Mouse (Mus musculus): ENCODE data around the gene Csnk1g2. TPM values are rescaled to one million over a fixed set of nuclear protein-coding genes. Genes with fewer than 3 reads are reported as not detected.

The Csnk1g2 gene
- polyA plus RNA-seq, 1 experiment from 2014 or later, result 79.9 TPM

GRCm38 (mm10) chr10:80656863-80657623 is 34.4 kb downstream of the Csnk1g2 start, which contains the start of gene Btbd2:
Gene Btbd2, minus strand, starts transcription at chr10:80657071.
- no peaks in the 10 kb centered on the region for H3K9me3 ChIP-seq (replicated peaks; ENCODE audit: control insufficient read depth, low read length, poor library complexity, severe bottlenecking)
- WGBS, result 20% methylated on average over 15 of the region's 15 CpGs
- H3K9ac ChIP-seq (ENCODE audit: low read depth, low read length), result peak within 1 kb of the TSS; percentile 95
- peak within 1 kb of the TSS; percentile 87 for H3K27ac ChIP-seq (ENCODE audit: low read length)
- H3K27me3 ChIP-seq (ENCODE audit: control insufficient read depth, insufficient read depth, low read depth, low read length), result no peaks in the 10 kb centered on the region
- H3K4me2 ChIP-seq (ENCODE audit: low read length), result peak within 1 kb of the TSS; percentile 92
- H3K4me1 ChIP-seq (ENCODE audit: control insufficient read depth, insufficient read depth, low read length), result peaks cover 26% of the 10 kb centered on the region
- no peaks in the 10 kb centered on the region for H3K36me3 ChIP-seq (ENCODE audit: control insufficient read depth, insufficient read depth, low read length)
- H3K4me3 ChIP-seq (ENCODE audit: low read depth, low read length), result peak within 1 kb of the TSS; percentile 73
- ATAC-seq, result peak; percentile 49

GRCm38 (mm10) chr10:80658194-80658840 is 35.7 kb downstream of the Csnk1g2 start:
- no peak overlapping the region for H3K27ac ChIP-seq (ENCODE audit: low read length)
- no peak for ATAC-seq
- H3K27me3 ChIP-seq (ENCODE audit: control insufficient read depth, insufficient read depth, low read depth, low read length), result no peaks in the 10 kb centered on the region
- no peak overlapping the region for H3K4me3 ChIP-seq (ENCODE audit: low read depth, low read length)
- no peak overlapping the region for H3K9ac ChIP-seq (ENCODE audit: low read depth, low read length)
- no peaks in the 10 kb centered on the region for H3K36me3 ChIP-seq (ENCODE audit: control insufficient read depth, insufficient read depth, low read length)
- no peaks in the 10 kb centered on the region for H3K9me3 ChIP-seq (replicated peaks; ENCODE audit: control insufficient read depth, low read length, poor library complexity, severe bottlenecking)
- no peak overlapping the region for H3K4me2 ChIP-seq (ENCODE audit: low read length)
- H3K4me1 ChIP-seq (ENCODE audit: control insufficient read depth, insufficient read depth, low read length), result peaks cover 26% of the 10 kb centered on the region
- 87% methylated on average over 14 of the region's 14 CpGs for WGBS

- H3K4me1 ChIP-seq (ENCODE audit: control insufficient read depth, insufficient read depth, low read length), result peaks cover 24% of the 10 kb centered on the region
- ATAC-seq, result no peak
- no peaks in the 10 kb centered on the region for H3K36me3 ChIP-seq (ENCODE audit: control insufficient read depth, insufficient read depth, low read length)
- no peaks in the 10 kb centered on the region for H3K9me3 ChIP-seq (replicated peaks; ENCODE audit: control insufficient read depth, low read length, poor library complexity, severe bottlenecking)
- H3K27me3 ChIP-seq (ENCODE audit: control insufficient read depth, insufficient read depth, low read depth, low read length), result no peaks in the 10 kb centered on the region
- WGBS, result 70% methylated on average over 4 of the region's 4 CpGs
- no peak overlapping the region for H3K9ac ChIP-seq (ENCODE audit: low read depth, low read length)
- H3K27ac ChIP-seq (ENCODE audit: low read length), result no peak overlapping the region
- H3K4me2 ChIP-seq (ENCODE audit: low read length), result no peak overlapping the region
- H3K4me3 ChIP-seq (ENCODE audit: low read depth, low read length), result no peak overlapping the region
Measured at GRCm38 (mm10) chr10:80658841-80659202, 36.2 kb downstream of the Csnk1g2 start.

GRCm38 (mm10) chr10:80659213-80659612 is 36.6 kb downstream of the Csnk1g2 start:
- Histone ChIP-seq H3K4me2 (ENCODE audit: low read length) (0 out of 2 replicates have a peak overlapping the region, but pooled peaks have one; percentile 7), H3K4me1 (ENCODE audit: control insufficient read depth, insufficient read depth, low read length) (peaks cover 24% of the 10 kb centered on the region), H3K36me3 (ENCODE audit: control insufficient read depth, insufficient read depth, low read length) (no peaks in the 10 kb centered on the region), H3K9ac (ENCODE audit: low read depth, low read length) (no peak overlapping the region), H3K27ac (ENCODE audit: low read length) (no peak overlapping the region), H3K27me3 (ENCODE audit: control insufficient read depth, insufficient read depth, low read depth, low read length) (no peaks in the 10 kb centered on the region), H3K9me3 (replicated peaks; ENCODE audit: control insufficient read depth, low read length, poor library complexity, severe bottlenecking) (no peaks in the 10 kb centered on the region), H3K4me3 (ENCODE audit: low read depth, low read length) (no peak overlapping the region)
- 15% methylated on average over 10 of the region's 10 CpGs for WGBS
- no peak for ATAC-seq

- Histone ChIP-seq H3K27ac (ENCODE audit: low read length) (no peak overlapping the region), H3K27me3 (ENCODE audit: control insufficient read depth, insufficient read depth, low read depth, low read length) (no peaks in the 10 kb centered on the region), H3K36me3 (ENCODE audit: control insufficient read depth, insufficient read depth, low read length) (peaks cover 3% of the 10 kb centered on the region; the same call in 1 of the 2 replicates), H3K9ac (ENCODE audit: low read depth, low read length) (no peak overlapping the region), H3K4me2 (ENCODE audit: low read length) (no peak overlapping the region), H3K4me1 (ENCODE audit: control insufficient read depth, insufficient read depth, low read length) (peaks cover 8% of the 10 kb centered on the region), H3K4me3 (ENCODE audit: low read depth, low read length) (no peak overlapping the region), H3K9me3 (replicated peaks; ENCODE audit: control insufficient read depth, low read length, poor library complexity, severe bottlenecking) (no peaks in the 10 kb centered on the region)
- no peak for ATAC-seq
- 40% methylated on average over 5 of the region's 5 CpGs for WGBS
Measured at GRCm38 (mm10) chr10:80661149-80661548, 38.5 kb downstream of the Csnk1g2 start.

GRCm38 (mm10) chr10:80663485-80664196 is 41.0 kb downstream of the Csnk1g2 start:
- Histone ChIP-seq H3K27me3 (ENCODE audit: control insufficient read depth, insufficient read depth, low read depth, low read length) (no peaks in the 10 kb centered on the region), H3K4me2 (ENCODE audit: low read length) (no peak overlapping the region), H3K27ac (ENCODE audit: low read length) (no peak overlapping the region), H3K9ac (ENCODE audit: low read depth, low read length) (no peak overlapping the region), H3K4me1 (ENCODE audit: control insufficient read depth, insufficient read depth, low read length) (0 out of 2 replicates have a peak, but pooled peaks cover 2% of the 10 kb centered on the region), H3K4me3 (ENCODE audit: low read depth, low read length) (no peak overlapping the region), H3K36me3 (ENCODE audit: control insufficient read depth, insufficient read depth, low read length) (peaks cover 23% of the 10 kb centered on the region), H3K9me3 (replicated peaks; ENCODE audit: control insufficient read depth, low read length, poor library complexity, severe bottlenecking) (no peaks in the 10 kb centered on the region)
- ATAC-seq, result no peak
- whole genome bisulfite sequencing, result 77% methylated on average over 5 of the region's 5 CpGs

GRCm38 (mm10) chr10:80664197-80665015 is 41.8 kb downstream of the Csnk1g2 start:
- Histone ChIP-seq H3K4me3 (ENCODE audit: low read depth, low read length) (no peak overlapping the region), H3K27me3 (ENCODE audit: control insufficient read depth, insufficient read depth, low read depth, low read length) (no peaks in the 10 kb centered on the region), H3K27ac (ENCODE audit: low read length) (peak overlapping the region; percentile 34), H3K4me1 (ENCODE audit: control insufficient read depth, insufficient read depth, low read length) (no peaks in the 10 kb centered on the region), H3K36me3 (ENCODE audit: control insufficient read depth, insufficient read depth, low read length) (peaks cover 31% of the 10 kb centered on the region), H3K4me2 (ENCODE audit: low read length) (0 out of 2 replicates have a peak overlapping the region, but pooled peaks have one; percentile 8), H3K9ac (ENCODE audit: low read depth, low read length) (no peak overlapping the region), H3K9me3 (replicated peaks; ENCODE audit: control insufficient read depth, low read length, poor library complexity, severe bottlenecking) (no peaks in the 10 kb centered on the region)
- no peak for ATAC-seq
- WGBS, result 53% methylated on average over 16 of the region's 16 CpGs

GRCm38 (mm10) chr10:80665016-80665380 is 42.4 kb downstream of the Csnk1g2 start:
- Histone ChIP-seq H3K9me3 (replicated peaks; ENCODE audit: control insufficient read depth, low read length, poor library complexity, severe bottlenecking) (no peaks in the 10 kb centered on the region), H3K36me3 (ENCODE audit: control insufficient read depth, insufficient read depth, low read length) (peaks cover 33% of the 10 kb centered on the region), H3K4me3 (ENCODE audit: low read depth, low read length) (no peak overlapping the region), H3K9ac (ENCODE audit: low read depth, low read length) (no peak overlapping the region), H3K27me3 (ENCODE audit: control insufficient read depth, insufficient read depth, low read depth, low read length) (no peaks in the 10 kb centered on the region), H3K4me2 (ENCODE audit: low read length) (no peak overlapping the region), H3K27ac (ENCODE audit: low read length) (no peak overlapping the region), H3K4me1 (ENCODE audit: control insufficient read depth, insufficient read depth, low read length) (no peaks in the 10 kb centered on the region)
- ATAC-seq, result no peak
- 19% methylated on average over 10 of the region's 10 CpGs for WGBS

Measured in midbrain, embryonic 16.5 days (tissue).